Mouse (Mus musculus): Measurements from ENCODE around the gene Nwd2.
A peak's percentile ranks its signal among the peaks of the same experiment; 100 is the strongest.

Nwd2 gene

DNA sequence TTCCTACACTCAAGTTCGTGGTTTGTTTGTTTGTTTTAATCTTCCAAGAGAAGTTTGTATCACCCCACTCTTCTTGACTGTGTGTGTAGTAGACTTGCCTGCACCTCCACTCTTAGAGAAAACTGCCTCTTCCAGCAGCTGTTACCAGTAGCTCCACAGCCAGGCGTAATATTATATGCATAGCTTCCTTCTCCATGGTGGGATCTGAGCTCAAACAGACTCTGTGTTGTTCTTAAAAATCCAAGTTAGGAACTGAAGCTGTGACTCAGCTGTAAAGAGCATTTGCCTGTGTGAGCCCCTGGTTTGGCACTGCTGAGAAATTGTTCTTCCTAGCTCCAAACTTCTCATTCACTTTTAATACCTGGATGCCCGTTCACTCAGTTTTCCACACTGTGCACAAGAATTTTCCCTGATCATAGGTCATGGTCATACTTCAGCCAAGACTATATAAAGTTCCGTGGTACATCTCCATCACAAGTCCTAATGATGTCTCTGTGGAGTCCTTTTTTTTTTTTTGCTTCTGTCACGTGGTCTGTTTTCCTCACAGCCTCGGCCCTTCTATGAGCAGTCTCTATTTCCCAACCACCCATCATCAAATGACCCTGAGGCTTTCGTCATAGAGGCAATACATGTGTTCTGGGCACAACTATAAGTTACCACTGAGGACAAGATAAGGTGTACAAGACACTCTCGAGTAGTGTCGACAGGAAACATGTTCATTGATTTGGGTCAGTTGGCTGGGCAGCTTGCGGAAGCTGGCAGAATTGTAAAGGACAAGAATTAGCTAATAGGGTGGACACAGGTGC is 179.7 kb downstream of the Nwd2 start:
- peak; percentile 13 for DNase-seq (ENCODE audit: low read depth, low spot score)

GRCm38 (mm10) chr5:63831054-63831453 is 182.2 kb downstream of the Nwd2 start:
- no peak for DNase-seq (ENCODE audit: low read depth, low spot score)

GRCm38 (mm10) chr5:63833955-63834354 is 185.1 kb downstream of the Nwd2 start:
- no peak for DNase-seq (ENCODE audit: low read depth, low spot score)

DNA sequence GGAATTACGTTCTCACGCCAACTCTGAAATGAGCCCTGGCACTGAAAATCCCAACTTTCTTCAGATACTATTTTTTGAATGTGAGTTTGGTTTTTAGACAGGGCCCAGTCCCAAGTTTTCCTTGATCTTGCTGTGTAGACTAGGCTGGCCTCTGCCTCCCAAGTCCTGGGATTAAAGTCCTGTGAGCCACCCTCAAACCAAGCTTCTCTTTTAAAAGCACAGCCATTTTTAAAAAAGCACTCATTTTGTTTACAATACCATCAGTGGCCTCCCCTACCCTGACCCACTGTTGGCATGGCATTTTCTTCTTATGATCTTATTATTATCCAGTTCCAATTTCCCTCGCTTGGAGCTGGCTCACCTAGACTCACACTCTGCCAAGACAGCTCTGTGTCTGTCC is 185.5 kb downstream of the Nwd2 start:
- DNase-seq (ENCODE audit: low read depth, low spot score) = no peak

DNA sequence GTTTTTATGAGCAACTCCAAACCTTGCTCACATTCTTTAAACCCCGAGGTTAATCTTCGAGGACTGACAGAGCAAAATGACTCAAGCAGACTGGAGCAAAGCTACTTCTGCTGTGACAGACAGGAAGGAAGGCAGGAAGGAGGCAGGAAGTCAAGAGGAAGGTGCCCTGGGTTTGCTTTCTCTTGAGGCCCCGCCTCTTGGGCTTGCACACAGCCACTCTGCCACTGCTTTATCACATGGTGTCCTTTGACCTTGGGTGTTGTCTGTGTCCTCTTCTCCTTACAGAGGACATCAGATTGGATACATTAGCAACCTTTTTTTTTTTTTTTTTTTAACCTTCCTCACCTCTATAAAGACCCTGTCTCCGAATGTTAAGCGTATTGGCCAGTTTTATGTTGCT is 188.2 kb downstream of the Nwd2 start:
- no peak for DNase-seq (ENCODE audit: low read depth, low spot score)

DNA sequence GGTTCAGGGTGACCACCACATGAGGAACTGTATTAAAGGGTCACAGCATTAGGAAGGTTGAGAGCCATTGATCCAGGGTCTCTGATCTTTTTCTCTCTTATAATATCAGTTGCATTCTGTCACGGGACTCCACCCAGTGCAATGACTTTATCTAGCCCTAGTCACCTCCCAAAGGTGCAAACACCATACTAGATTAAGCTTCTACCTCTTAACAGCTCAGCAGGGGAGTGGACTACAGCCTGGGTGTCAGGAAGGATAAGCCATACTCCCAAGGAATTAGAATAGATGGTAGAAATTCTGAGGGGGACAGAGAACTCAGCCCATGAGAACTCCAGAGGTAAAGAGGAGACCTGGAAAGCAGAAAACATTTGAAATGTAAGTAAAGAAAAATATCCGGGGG is 188.9 kb downstream of the Nwd2 start:
- DNase-seq (ENCODE audit: low read depth, low spot score) = no peak

DNA sequence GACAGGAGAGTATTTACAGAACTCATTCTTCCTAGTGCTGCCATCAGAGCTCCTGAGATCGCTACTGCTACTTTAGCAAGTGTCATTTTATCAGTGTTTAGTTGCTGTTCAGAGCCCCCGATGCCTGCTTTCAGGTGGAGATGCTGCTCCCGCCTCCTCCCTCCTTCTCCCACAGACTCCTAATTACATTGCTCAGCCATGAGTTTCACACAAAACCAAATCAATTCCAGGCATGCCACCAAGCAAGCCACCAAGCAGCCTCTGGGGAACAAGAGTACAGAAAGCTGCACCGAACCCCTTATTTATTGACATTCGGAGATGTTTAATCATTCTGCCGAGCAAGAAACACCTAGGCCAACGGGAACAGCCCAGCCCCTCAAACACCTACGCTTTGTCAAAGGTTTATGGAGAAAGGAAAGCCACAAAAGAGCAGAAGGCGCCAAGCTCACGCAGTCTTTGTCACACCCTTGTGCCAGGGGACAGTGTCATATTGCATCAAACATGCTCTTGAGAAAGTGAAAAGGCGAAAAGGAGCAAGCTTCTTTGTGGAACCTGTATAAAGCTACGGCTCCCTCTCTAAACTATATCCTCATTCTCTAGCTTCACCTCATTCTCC is 191.0 kb downstream of the Nwd2 start:
- DNase-seq (ENCODE audit: low read depth, low spot score) = no peak

GRCm38 (mm10) chr5:63847080-63847479 is 198.2 kb downstream of the Nwd2 start:
- no peak for DNase-seq (ENCODE audit: low read depth, low spot score)

GRCm38 (mm10) chr5:63847541-63848226 is 198.8 kb downstream of the Nwd2 start:
- no peak for DNase-seq (ENCODE audit: low read depth, low spot score)

DNA sequence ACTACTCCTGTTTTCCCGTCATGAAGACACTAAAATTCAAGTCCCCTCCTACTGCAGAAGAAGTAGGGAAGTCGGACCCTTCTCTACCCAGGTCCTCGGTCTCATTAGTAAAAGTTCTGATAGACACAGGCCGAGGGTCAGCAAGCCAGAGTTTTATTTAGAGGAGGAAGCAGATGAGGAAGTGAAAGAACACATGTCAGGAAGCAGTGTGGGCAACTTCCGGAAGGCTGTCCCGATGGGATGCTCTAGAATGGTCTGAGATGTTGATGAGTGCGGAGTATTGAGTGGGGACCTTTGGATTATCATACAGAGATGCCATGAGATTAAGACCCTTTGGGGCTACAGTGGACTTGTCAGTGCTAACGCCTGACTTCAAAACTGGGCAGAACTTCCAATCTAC is 210.0 kb downstream of the Nwd2 start:
- no peak for DNase-seq (ENCODE audit: low read depth, low spot score)
